Mouse (Mus musculus) kidney, embryonic 16.5 days (tissue): Measurements from ENCODE around the gene A730071L15Rik. TPM values are rescaled to one million over a fixed set of nuclear protein-coding genes. Genes with fewer than 3 reads are reported as not detected.

Source experiments
- ATAC-seq: fragments of 200-750 bp; cut with Nextera tagmentation; 2 replicates; pipeline ENCODE4 v1.8.0; 2017; ENCODE audit warnings: moderate TSS enrichment; ENCODE audit not compliant: low FRiP score, low TSS enrichment
- H3K27ac ChIP-seq: fragments of 300-500 bp; sonication (generic); 2 replicates; pipeline ENCODE4 v1.5.1; 2014; ENCODE audit warnings: low read length
- H3K27me3 ChIP-seq: fragments of 300-500 bp; sonication (generic); 2 replicates; pipeline ENCODE4 v1.6.1; 2014; ENCODE audit warnings: low read length, control low read depth, mixed read lengths; ENCODE audit not compliant: insufficient read depth
- H3K36me3 ChIP-seq: fragments of 300-500 bp; sonication (generic); 2 replicates; pipeline ENCODE4 v1.6.1; 2014; ENCODE audit warnings: low read length, control low read depth, mixed read lengths; ENCODE audit not compliant: insufficient read depth
- H3K4me1 ChIP-seq: fragments of 300-500 bp; sonication (generic); 2 replicates; pipeline ENCODE4 v1.6.1; 2014; ENCODE audit warnings: low read length, control low read depth, mixed read lengths; ENCODE audit not compliant: insufficient read depth
- H3K4me2 ChIP-seq: fragments of 300-500 bp; sonication (generic); replicated peaks from 2 replicates; pipeline ENCODE4 v1.6.1; 2014; ENCODE audit warnings: low read depth, low read length
- H3K4me3 ChIP-seq: fragments of 300-500 bp; sonication (generic); 2 replicates; pipeline ENCODE4 v1.5.1; 2014; ENCODE audit warnings: mild to moderate bottlenecking, low read length
- H3K9ac ChIP-seq: fragments of 300-500 bp; sonication (generic); replicated peaks from 2 replicates; pipeline ENCODE4 v1.6.1; 2014; ENCODE audit warnings: low read length
- H3K9me3 ChIP-seq: fragments of 300-500 bp; sonication (generic); 2 replicates; pipeline ENCODE4 v1.6.1; 2016; ENCODE audit warnings: low read length, control low read depth
- WGBS: fragments of 180-500 bp; shearing (Covaris S2); extraction: QIAGEN DNeasy Blood & Tissue Kit; methylation state at CpG from one replicate; pipeline ENCODE4 v1.1.7; 2014; 5-methylcytosine and 5-hydroxymethylcytosine counted together
- polyA plus RNA-seq: library from polyadenylated mRNA; unstranded; fragments of >200 nt; fragmentation: Nextera tagmentation; extraction: Ambion mirVana; gene quantifications from 2 replicates; pipeline ENCODE4 v1.2.1, GENCODE M21; 2015

Gene A730071L15Rik
- polyA plus RNA-seq, 1 experiment from 2014 or later, result 0.49 TPM

DNA sequence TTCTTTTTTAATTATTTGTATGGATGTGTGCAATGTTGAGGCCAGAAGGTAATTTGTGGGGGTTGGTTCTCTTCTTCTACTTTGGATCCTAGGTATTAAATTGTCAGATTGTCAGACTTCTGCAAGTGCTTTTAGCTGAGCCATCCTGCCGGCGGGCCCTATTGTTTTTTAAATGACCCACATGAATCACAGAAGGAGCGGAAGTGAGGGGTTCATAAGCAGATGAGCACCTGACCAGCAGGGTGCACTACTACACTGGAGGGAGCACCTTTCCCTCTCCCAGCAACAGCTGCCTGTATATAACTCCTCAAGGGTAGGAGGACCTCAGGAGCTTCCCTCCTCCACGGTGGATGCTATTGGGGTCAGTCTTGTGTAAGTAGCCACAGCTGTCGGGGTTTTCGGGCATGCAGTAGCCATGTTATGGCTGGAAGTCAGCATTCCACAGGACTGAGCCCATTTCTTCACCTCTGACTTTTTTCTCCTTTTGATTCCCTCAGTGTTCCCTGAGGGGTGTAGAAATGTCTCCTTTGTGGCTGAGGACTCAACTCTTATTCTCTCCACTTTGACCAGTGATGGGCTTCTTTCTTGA is 18.9 kb upstream of the A730071L15Rik start:
- H3K4me1 ChIP-seq, result peaks cover 41% of the 10 kb centered on the region
- no peaks in the 10 kb centered on the region for H3K27me3 ChIP-seq
- 54% methylated on average over 6 of the region's 6 CpGs for WGBS

DNA sequence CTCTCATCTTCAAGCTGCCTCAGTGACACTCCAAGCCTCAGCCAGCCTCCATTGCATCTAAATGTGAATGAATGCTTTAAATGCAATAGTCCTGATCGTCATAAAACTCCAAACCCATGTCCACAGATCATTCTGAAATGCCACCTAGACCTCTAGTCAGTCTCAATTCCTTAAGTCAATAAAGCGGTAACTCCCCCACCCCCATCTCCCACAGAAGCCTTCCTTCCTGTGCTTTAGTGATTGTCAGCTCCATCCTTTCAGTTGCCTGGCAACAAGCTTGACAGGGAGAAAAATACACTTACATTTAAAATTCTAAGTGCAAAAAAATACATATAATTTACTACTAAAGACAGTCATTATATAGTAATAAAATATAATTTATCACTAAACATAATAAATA is 16.6 kb upstream of the A730071L15Rik start:
- ATAC-seq, result no peak
- H3K27me3 ChIP-seq, result no peaks in the 10 kb centered on the region
- H3K36me3 ChIP-seq, result no peaks in the 10 kb centered on the region
- no peaks in the 10 kb centered on the region for H3K9me3 ChIP-seq
- H3K9ac ChIP-seq, result no peak overlapping the region
- peaks cover 30% of the 10 kb centered on the region for H3K4me1 ChIP-seq
- H3K4me2 ChIP-seq, result no peak overlapping the region
- H3K27ac ChIP-seq, result no peak overlapping the region
- WGBS, result 44% methylated on average over 2 of the region's 2 CpGs
- H3K4me3 ChIP-seq, result no peak overlapping the region

More for the DNA sequence above, 18.9 kb upstream of the A730071L15Rik start:
- Histone ChIP-seq H3K36me3 (no peaks in the 10 kb centered on the region), H3K4me3 (no peak overlapping the region), H3K4me2 (no peak overlapping the region), H3K9me3 (no peaks in the 10 kb centered on the region), H3K9ac (no peak overlapping the region), H3K27ac (no peak overlapping the region)
- ATAC-seq, result no peak; the same call in 1 of the 2 replicates

DNA sequence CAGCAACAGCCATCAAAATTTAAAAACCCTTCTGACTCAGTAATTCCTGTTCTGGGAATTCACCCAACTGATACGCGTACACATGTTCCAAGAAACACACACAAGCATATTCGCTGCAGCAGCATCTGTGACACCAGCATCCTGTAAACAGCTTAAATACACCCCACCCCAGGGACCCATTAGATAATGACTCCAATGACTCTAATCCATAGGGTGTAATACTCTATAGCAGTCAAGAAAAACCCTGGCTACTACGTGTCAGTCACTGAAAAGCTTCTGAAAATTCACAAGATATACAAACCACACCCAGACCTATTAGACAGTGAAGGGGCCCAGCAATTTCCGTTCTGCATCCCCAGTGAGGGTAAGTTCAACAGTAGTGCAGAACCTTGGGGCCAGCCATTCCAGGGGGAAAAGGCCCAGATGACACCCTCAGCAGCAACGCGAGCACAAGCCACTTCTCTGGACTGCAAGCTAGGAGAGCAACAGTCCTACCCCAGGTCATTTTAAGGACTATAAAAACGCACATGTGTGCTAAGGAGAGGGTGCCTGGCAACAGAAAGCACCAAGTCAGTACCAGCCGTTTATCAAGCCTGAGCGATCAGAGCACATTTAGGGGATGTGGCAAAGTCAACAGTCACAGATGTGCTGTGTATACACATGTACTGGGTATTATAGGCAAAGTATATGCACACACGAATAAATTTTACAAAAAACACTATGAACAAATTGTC is 15.5 kb upstream of the A730071L15Rik start:
- H3K4me3 ChIP-seq, result no peak overlapping the region
- H3K27ac ChIP-seq, result no peak overlapping the region
- H3K4me1 ChIP-seq, result peaks cover 19% of the 10 kb centered on the region
- H3K27me3 ChIP-seq, result no peaks in the 10 kb centered on the region
- no peak overlapping the region for H3K9ac ChIP-seq
- no peak overlapping the region for H3K4me2 ChIP-seq
- WGBS, result 45% methylated on average over 11 of the region's 11 CpGs
- ATAC-seq, result no peak
- no peaks in the 10 kb centered on the region for H3K9me3 ChIP-seq
- 0 out of 2 replicates have a peak, but pooled peaks cover 3% of the 10 kb centered on the region for H3K36me3 ChIP-seq

DNA sequence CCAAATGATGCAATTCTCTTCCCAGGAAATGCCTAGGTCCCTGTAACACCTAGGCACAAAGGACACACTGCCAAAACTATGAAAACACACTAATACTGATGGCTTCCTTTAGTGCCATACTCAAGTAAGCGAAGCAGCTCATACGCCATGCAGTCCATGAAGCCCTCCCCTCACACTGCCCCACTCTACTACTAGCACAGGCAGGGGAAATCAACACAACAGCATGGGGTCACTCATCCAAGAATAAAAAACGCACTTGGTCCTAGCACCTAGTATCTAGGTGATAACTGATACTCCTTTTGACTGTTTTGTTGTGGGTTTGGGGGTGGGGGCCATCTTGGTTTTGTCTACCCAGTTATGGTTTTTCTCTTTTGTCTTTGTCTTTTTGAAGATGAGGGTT is 12.4 kb upstream of the A730071L15Rik start:
- no peaks in the 10 kb centered on the region for H3K27me3 ChIP-seq
- H3K9me3 ChIP-seq, result no peaks in the 10 kb centered on the region

DNA sequence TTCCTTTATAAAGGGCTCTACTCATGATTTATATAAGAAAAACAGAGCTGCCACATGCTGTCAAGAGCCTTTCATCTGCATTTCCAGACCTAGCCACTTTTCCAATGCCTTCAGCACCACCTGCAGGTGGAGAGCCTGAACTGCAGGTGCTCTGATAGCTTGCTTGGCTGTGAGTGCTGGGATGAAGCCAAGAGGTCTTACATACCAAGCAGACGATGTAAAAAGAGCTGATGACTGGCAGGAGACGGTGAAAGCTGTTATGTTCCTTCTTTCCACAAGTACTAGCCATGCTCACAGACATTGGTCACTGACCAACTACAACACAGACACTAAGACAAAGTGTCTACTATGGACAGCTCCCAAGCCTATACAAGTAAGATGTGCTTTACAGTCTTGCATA is 12.0 kb upstream of the A730071L15Rik start:
- Histone ChIP-seq H3K4me2 (no peak overlapping the region), H3K9ac (no peak overlapping the region), H3K4me1 (peaks cover 12% of the 10 kb centered on the region), H3K27me3 (no peaks in the 10 kb centered on the region), H3K4me3 (no peak overlapping the region), H3K36me3 (peaks cover 6% of the 10 kb centered on the region), H3K9me3 (no peaks in the 10 kb centered on the region), H3K27ac (no peak overlapping the region)
- WGBS, result 5% methylated on average over 2 of the region's 2 CpGs
- ATAC-seq, result peak; percentile 57; the same call in 1 of the 2 replicates

More for the DNA sequence above, 12.4 kb upstream of the A730071L15Rik start:
- 67% methylated on average over 3 of the region's 3 CpGs for WGBS
- Histone ChIP-seq H3K4me2 (no peak overlapping the region), H3K27ac (no peak overlapping the region), H3K4me3 (no peak overlapping the region), H3K36me3 (0 out of 2 replicates have a peak, but pooled peaks cover 3% of the 10 kb centered on the region), H3K4me1 (peaks cover 12% of the 10 kb centered on the region), H3K9ac (no peak overlapping the region)
- ATAC-seq, result no peak

DNA sequence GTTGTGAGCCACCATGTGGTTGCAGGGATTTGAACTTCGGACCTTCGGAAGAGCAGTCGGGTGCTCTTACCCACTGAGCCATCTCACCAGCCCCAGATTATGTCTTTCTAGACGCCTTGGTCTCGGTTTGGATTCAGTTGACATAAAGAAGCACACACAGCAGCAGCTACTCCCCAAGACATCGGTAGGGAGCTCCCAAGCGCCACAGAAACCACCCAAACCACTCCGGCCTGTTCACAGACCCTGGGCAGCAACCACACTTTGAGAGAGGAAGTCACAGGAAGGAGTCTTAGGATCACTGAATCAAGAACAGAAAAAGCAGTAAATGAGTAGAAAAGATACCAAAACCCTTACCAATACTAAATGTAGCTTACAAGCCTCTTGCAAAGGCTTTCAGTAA is 3.0 kb upstream of the A730071L15Rik start:
- H3K27ac ChIP-seq, result no peak overlapping the region
- H3K4me1 ChIP-seq, result peaks cover 15% of the 10 kb centered on the region
- H3K4me3 ChIP-seq, result no peak overlapping the region
- WGBS, result 91% methylated on average over 8 of the region's 8 CpGs
- ATAC-seq, result no peak
- H3K4me2 ChIP-seq, result no peak overlapping the region
- no peaks in the 10 kb centered on the region for H3K27me3 ChIP-seq
- peaks cover 7% of the 10 kb centered on the region for H3K36me3 ChIP-seq
- H3K9ac ChIP-seq, result no peak overlapping the region
- H3K9me3 ChIP-seq, result no peaks in the 10 kb centered on the region

DNA sequence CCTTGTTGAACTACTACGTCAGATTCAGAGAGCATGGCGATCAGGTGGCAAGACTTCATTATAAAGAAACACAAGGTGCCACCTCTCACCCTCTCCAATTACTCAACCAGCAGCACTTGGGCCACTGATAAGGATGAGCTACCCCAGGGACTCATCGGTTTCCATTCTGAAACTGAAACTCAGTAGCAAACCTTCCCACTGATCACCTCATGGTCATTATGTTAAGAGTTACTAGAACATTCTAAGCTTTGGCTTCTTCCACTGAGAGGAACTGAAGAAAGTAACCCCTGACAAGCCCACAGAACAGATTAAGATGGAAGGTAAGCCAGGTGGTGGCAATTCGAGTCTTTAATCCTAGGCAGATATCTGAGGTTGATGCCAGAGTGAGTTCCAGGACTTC is 1.4 kb upstream of the A730071L15Rik start:
- H3K27ac ChIP-seq, result no peak overlapping the region
- 85% methylated on average over 4 of the region's 4 CpGs for WGBS
- H3K36me3 ChIP-seq, result no peaks in the 10 kb centered on the region
- H3K9me3 ChIP-seq, result no peaks in the 10 kb centered on the region
- no peak overlapping the region for H3K9ac ChIP-seq
- H3K4me3 ChIP-seq, result 0 out of 2 replicates have a peak overlapping the region, but pooled peaks have one; percentile 93
- H3K4me1 ChIP-seq, result peaks cover 15% of the 10 kb centered on the region
- H3K27me3 ChIP-seq, result no peaks in the 10 kb centered on the region
- peak overlapping the region; percentile 66; the same call in 1 of the 2 replicates for H3K4me2 ChIP-seq
- no peak for ATAC-seq

DNA sequence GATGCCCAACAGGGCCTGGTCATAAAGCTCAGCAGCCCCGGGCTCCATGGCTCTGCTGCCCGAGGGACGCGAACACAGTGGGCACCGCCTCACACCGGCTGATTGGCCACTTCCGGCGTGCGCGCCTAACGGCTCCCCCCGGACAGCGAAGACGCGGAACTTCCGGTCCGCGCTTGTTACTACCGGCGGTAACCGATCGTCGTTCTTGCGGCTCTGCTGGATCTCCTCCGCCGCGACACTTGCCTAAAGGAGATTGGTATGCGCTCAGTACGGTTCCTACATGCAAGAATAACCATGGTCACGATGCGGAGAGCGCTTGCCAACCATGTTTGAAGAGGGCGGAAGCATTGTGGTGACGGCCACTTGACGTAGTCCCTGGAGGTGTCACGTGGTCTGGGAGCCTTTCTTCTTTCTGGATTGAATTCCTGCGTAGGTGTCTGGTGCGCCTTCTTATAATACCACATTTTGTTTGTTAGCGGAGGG is 299 bp downstream of the A730071L15Rik start, which contains the start of gene Nudcd3:
Gene Nudcd3, minus strand, starts transcription at position 329 of the 483 bp plus-strand sequence.
- Histone ChIP-seq H3K9me3 (no peaks in the 10 kb centered on the region), H3K36me3 (no peaks in the 10 kb centered on the region), H3K27ac (peak within 1 kb of the TSS; percentile 99), H3K9ac (peak within 1 kb of the TSS; percentile 89), H3K27me3 (no peaks in the 10 kb centered on the region), H3K4me2 (peak within 1 kb of the TSS; percentile 66), H3K4me3 (peak within 1 kb of the TSS; percentile 93), H3K4me1 (peaks cover 15% of the 10 kb centered on the region)
- under 1% methylated on average over 39 of the region's 39 CpGs for WGBS
- peak; percentile 96 for ATAC-seq

DNA sequence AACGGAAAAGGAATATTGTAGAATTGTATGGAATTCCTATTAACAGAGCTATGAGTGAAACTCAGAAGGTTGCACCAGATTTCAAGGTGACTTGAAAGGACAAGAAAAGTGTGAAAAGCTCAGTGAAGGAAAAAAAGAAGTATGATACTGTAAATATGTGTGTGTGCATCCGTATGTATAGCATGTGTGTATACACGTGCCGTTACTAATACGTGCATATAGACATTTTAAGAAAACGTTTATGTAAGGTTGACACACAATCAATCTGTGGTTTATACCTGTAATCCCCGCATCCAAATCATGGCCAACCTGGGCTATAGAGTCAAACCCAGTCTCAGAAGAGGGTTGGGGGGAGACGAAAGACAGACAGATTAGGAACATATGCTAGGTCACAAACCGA is 741 bp downstream of the A730071L15Rik start:
- Histone ChIP-seq H3K27ac (peak overlapping the region; percentile 99), H3K9me3 (peaks cover under 1% of the 10 kb centered on the region), H3K36me3 (no peaks in the 10 kb centered on the region), H3K4me1 (peaks cover 15% of the 10 kb centered on the region), H3K9ac (peak overlapping the region; percentile 89), H3K4me2 (peak overlapping the region; percentile 66), H3K4me3 (peak overlapping the region; percentile 93), H3K27me3 (no peaks in the 10 kb centered on the region)
- WGBS, result 26% methylated on average over 9 of the region's 9 CpGs
- ATAC-seq, result no peak

DNA sequence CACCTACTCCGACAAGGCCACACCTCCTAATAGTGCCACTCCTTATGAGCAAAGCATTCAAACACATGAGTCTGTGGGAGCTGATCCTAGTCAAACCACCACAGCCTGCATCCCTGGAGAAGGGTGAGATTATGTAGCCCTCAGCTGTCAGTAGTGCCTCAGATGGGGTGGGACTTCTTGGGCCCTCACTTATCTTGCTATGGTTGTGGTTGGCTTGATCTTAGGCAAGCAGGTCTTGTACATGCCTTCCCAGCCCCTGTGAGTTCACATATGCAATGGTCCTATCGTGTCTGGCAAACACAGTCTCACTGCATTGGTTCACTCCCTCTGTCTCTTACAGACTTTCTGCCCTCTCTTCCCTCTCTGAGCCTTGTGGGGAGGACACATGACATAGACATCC is 7.3 kb downstream of the A730071L15Rik start:
- Histone ChIP-seq H3K4me2 (no peak overlapping the region), H3K4me1 (no peaks in the 10 kb centered on the region), H3K27me3 (no peaks in the 10 kb centered on the region), H3K36me3 (no peaks in the 10 kb centered on the region), H3K4me3 (no peak overlapping the region), H3K27ac (no peak overlapping the region), H3K9ac (no peak overlapping the region), H3K9me3 (peaks cover 7% of the 10 kb centered on the region)
- 80% methylated on average over 2 of the region's 2 CpGs for WGBS
- no peak for ATAC-seq
